Mouse (Mus musculus) MEL (cell line): ENCODE measurements around the gene H3f3a. TPM values are rescaled to one million over a fixed set of nuclear protein-coding genes. Genes with fewer than 3 reads are reported as not detected.

Experiments
- DNase-seq: peaks from one replicate; pipeline ENCODE4 v3.0.0; 2011; ENCODE audit warnings: low read depth, low spot score
- H3K27ac ChIP-seq: 2 replicates; pipeline ENCODE4 v1.5.1; 2012; ENCODE audit warnings: low read depth, mild to moderate bottlenecking, control low read depth, low read length, moderate library complexity; ENCODE audit not compliant: control insufficient read depth
- H3K27me3 ChIP-seq, 2 experiments: fragments of 150-350 bp in 1 of 2; sonication (generic) in 1 of 2; 2 replicates each; pipeline ENCODE4 v1.6.1; 2012; ENCODE audit warnings: low read length in 2 of 2, mild to moderate bottlenecking in 2 of 2, improper control_type of control experiment in 1 of 2, moderate library complexity in 1 of 2; ENCODE audit not compliant: insufficient read depth in 2 of 2, control insufficient read depth in 1 of 2
- H3K36me3 ChIP-seq, 2 experiments: 2 replicates each; pipeline ENCODE4 v1.6.1; 2012 to 2014; ENCODE audit warnings: low read length in 2 of 2, improper control_type of control experiment in 1 of 2, inconsistent platforms in 1 of 2, mild to moderate bottlenecking in 1 of 2; ENCODE audit not compliant: insufficient read depth in 2 of 2, control insufficient read depth in 1 of 2
- H3K4me1 ChIP-seq, 2 experiments: fragments of 150-350 bp in 1 of 2; sonication (generic) in 1 of 2; 2 replicates each; pipeline ENCODE4 v1.6.1; 2012; ENCODE audit warnings: low read length in 2 of 2, improper control_type of control experiment in 1 of 2, mild to moderate bottlenecking in 1 of 2; ENCODE audit not compliant: insufficient read depth in 2 of 2, control insufficient read depth in 1 of 2
- H3K4me3 ChIP-seq, 2 experiments: fragments of 150-350 bp in 1 of 2; sonication (generic) in 1 of 2; 2 replicates each; pipeline ENCODE4 v1.5.1; 2012; ENCODE audit warnings: low read depth in 2 of 2, low read length in 2 of 2, mild to moderate bottlenecking in 2 of 2, moderate library complexity in 2 of 2, control low read depth in 1 of 2, improper control_type of control experiment in 1 of 2; ENCODE audit not compliant: control insufficient read depth in 1 of 2, insufficient read depth in 1 of 2
- H3K79me2 ChIP-seq: 2 replicates; pipeline ENCODE4 v1.6.1; 2012; ENCODE audit warnings: mild to moderate bottlenecking, low read length, moderate library complexity; ENCODE audit not compliant: control insufficient read depth, poor library complexity, insufficient read depth
- H3K9ac ChIP-seq: 2 replicates; pipeline ENCODE4 v1.6.1; 2012; ENCODE audit warnings: low read depth, mild to moderate bottlenecking, control low read depth, low read length, moderate library complexity; ENCODE audit not compliant: control insufficient read depth, poor library complexity, severe bottlenecking
- H3K9me3 ChIP-seq: fragments of 150-350 bp; sonication (generic); replicated peaks from 2 replicates; pipeline ENCODE4 v1.6.1; 2012; ENCODE audit warnings: mild to moderate bottlenecking, low read length, improper control_type of control experiment, moderate library complexity; ENCODE audit not compliant: insufficient read depth
- BHLHE40 ChIP-seq: IDR thresholded peaks from 2 replicates; pipeline ENCODE4 v1.6.1; 2012; ENCODE audit warnings: low read depth, mild to moderate bottlenecking, inconsistent platforms, low read length, improper control_type of control experiment, borderline replicate concordance
- CHD2 ChIP-seq: IDR thresholded peaks from 2 replicates; pipeline ENCODE4 v1.6.1; 2011; ENCODE audit warnings: low read length, improper control_type of control experiment
- CTCF ChIP-seq, 3 experiments: IDR thresholded peaks in 2 of 3; conservative IDR thresholded peaks in 1 of 3; 2 replicates each; pipeline ENCODE4 v1.5.1; 2011 to 2012; ENCODE audit warnings: low read length in 3 of 3, low read depth in 2 of 3, mild to moderate bottlenecking in 2 of 3, improper control_type of control experiment in 1 of 3, inconsistent platforms in 1 of 3, mixed read lengths in 1 of 3, moderate library complexity in 1 of 3; ENCODE audit not compliant: control insufficient read depth in 1 of 3, insufficient read depth in 1 of 3, poor library complexity in 1 of 3, severe bottlenecking in 1 of 3
- E2F4 ChIP-seq: IDR thresholded peaks from 2 replicates; pipeline ENCODE4 v1.6.1; 2011; ENCODE audit warnings: low read depth, low read length, improper control_type of control experiment, borderline replicate concordance
- HCFC1 ChIP-seq: IDR thresholded peaks from 2 replicates; pipeline ENCODE4 v1.6.1; 2012; ENCODE audit warnings: low read depth, mild to moderate bottlenecking, inconsistent platforms, low read length, improper control_type of control experiment, moderate library complexity
- KAT2A ChIP-seq: conservative IDR thresholded peaks from 2 replicates; pipeline ENCODE4 v1.6.1; 2012; ENCODE audit warnings: low read depth, low read length, improper control_type of control experiment, inconsistent platforms
- MAFK ChIP-seq: IDR thresholded peaks from 2 replicates; pipeline ENCODE4 v1.6.1; 2011; ENCODE audit warnings: low read depth, mild to moderate bottlenecking, low read length, improper control_type of control experiment, borderline replicate concordance
- POLR2AphosphoS5 ChIP-seq: IDR thresholded peaks from 2 replicates; pipeline ENCODE4 v1.6.1; 2012; ENCODE audit warnings: low read depth, borderline replicate concordance, mild to moderate bottlenecking, inconsistent platforms, low read length, moderate library complexity, mixed read lengths
- TAL1 ChIP-seq: IDR thresholded peaks from 2 replicates; pipeline ENCODE4 v1.6.1; 2012; ENCODE audit warnings: mild to moderate bottlenecking, inconsistent platforms, low read length, moderate library complexity, mixed read lengths
- TCF12 ChIP-seq: IDR thresholded peaks from 2 replicates; pipeline ENCODE4 v1.6.1; 2014; ENCODE audit warnings: low read depth, mild to moderate bottlenecking, inconsistent platforms, low read length, improper control_type of control experiment, moderate library complexity
- USF2 ChIP-seq, 2 experiments: IDR thresholded peaks; 2 replicates each; pipeline ENCODE4 v1.6.1; 2011 to 2012; ENCODE audit warnings: improper control_type of control experiment in 2 of 2, low read length in 2 of 2, borderline replicate concordance in 1 of 2, inconsistent platforms in 1 of 2, low read depth in 1 of 2, mild to moderate bottlenecking in 1 of 2; ENCODE audit not compliant: insufficient read depth in 1 of 2
- ZC3H11A ChIP-seq: IDR thresholded peaks from 2 replicates; pipeline ENCODE4 v1.6.1; 2012; ENCODE audit warnings: low read depth, mild to moderate bottlenecking, inconsistent platforms, low read length, improper control_type of control experiment
- polyA plus RNA-seq, 2 experiments: library from polyadenylated mRNA; stranded (reverse) in 1 of 2; unstranded in 1 of 2; fragments of >175 nt in 1 of 2; fragments of >200 nt in 1 of 2; gene quantifications; 2 replicates each; pipeline versions ENCODE4 v1.2.1 to v1.2.4; 2012; ENCODE audit warnings: low replicate concordance in 2 of 2, low read depth in 1 of 2; ENCODE audit not compliant: insufficient read length in 2 of 2, insufficient read depth in 1 of 2, missing spikeins in 1 of 2
- total RNA-seq: library from RNA; depleted of rRNA; stranded (reverse); fragments of 300-350 nt; gene quantifications from 2 replicates; pipeline ENCODE4 v1.2.3, GENCODE M21; 2012; rRNA removed

The H3f3a gene
- total and polyA plus RNA-seq, 3 experiments: 265 to 903 (median 574) TPM

DNA sequence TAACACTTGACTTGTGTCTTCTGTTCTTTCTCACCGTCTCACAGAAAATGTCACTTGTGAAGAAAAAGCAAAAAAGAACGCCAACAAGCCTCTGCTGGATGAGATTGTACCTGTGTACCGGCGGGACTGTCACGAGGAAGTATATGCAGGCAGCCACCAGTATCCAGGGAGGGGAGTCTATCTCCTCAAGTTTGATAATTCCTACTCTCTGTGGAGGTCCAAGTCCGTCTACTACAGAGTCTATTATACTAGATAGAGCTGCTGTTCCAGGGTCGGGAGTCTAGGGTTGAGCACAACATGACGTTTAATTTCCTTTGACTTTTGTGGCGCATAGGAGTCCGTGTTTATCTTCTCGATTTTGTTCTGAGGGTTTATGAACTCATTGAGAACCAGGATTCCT is 61.6 kb downstream of the H3f3a start:
- Histone ChIP-seq H3K36me3 (peaks cover 0 to 17% of the 10 kb centered on the region in 2 experiments; a peak in 2 of 4 replicates), H3K79me2 (no peaks in the 10 kb centered on the region), H3K9ac (no peak overlapping the region), H3K27me3 (no peaks in the 10 kb centered on the region), H3K4me3 (no peak overlapping the region), H3K4me1 (no peaks in the 10 kb centered on the region), H3K27ac (no peak overlapping the region), H3K9me3 (no peaks in the 10 kb centered on the region)
- no peak for TF ChIP-seq HCFC1
- TF ChIP-seq BHLHE40: no peak
- no peak for TF ChIP-seq TAL1
- TF ChIP-seq USF2 (IDR thresholded peaks at IDR 0.05; ENCODE audit: borderline replicate concordance in 1 of 2, insufficient read depth in 1 of 2, low read depth in 1 of 2, low read length in 2 of 2): no peak
- no peak for TF ChIP-seq POLR2AphosphoS5
- no peak for TF ChIP-seq CTCF (IDR thresholded peaks at IDR 0.05 in 2 of 3, conservative IDR thresholded peaks at IDR 0.05 in 1 of 3; ENCODE audit: control insufficient read depth in 1 of 3, insufficient read depth in 1 of 3, low read depth in 2 of 3, low read length in 3 of 3, poor library complexity in 1 of 3, severe bottlenecking in 1 of 3)
- no peak for TF ChIP-seq E2F4
- no peak for TF ChIP-seq MAFK
- no peak for TF ChIP-seq KAT2A
- TF ChIP-seq TCF12: no peak
- TF ChIP-seq CHD2: no peak
- no peak for TF ChIP-seq ZC3H11A
- no peak for DNase-seq

Other genes starting within 250 kb of the H3f3a start
- gene Parp1, start 245.0 kb downstream of the H3f3a start, total RNA-seq: 136 and 142 TPM in 2 replicates
- 100 to 1,000 TPM; 140 to 188 TPM for gene Parp1, start 245.0 kb downstream of the H3f3a start, polyA plus RNA-seq
- 9.9 and 10.2 TPM in 2 replicates for gene Lin9, start 172.8 kb downstream of the H3f3a start, total RNA-seq
- 10 to 100 TPM in 1 of 2 experiments, not detected in 1; 11.1 TPM for gene Lin9, start 172.8 kb downstream of the H3f3a start, polyA plus RNA-seq
- not detected in 2 replicates for gene Mixl1, start 116.9 kb downstream of the H3f3a start, total RNA-seq
- gene Mixl1, start 116.9 kb downstream of the H3f3a start, polyA plus RNA-seq: not detected
- gene Acbd3, start 87.9 kb downstream of the H3f3a start, total RNA-seq: 17.4 and 17.8 TPM in 2 replicates
- 10 to 100 TPM in 1 of 2 experiments, not detected in 1; 23.2 TPM for gene Acbd3, start 87.9 kb downstream of the H3f3a start, polyA plus RNA-seq
- 31.4 and 35.5 TPM in 2 replicates for gene Sde2, start 37.2 kb upstream of the H3f3a start, total RNA-seq
- gene Sde2, start 37.2 kb upstream of the H3f3a start, polyA plus RNA-seq: 10 to 100 TPM in 1 of 2 experiments, not detected in 1; 48.0 TPM
- gene Lefty2, start 79.2 kb upstream of the H3f3a start, total RNA-seq: not detected in 2 replicates
- gene Lefty2, start 79.2 kb upstream of the H3f3a start, polyA plus RNA-seq: not detected
- gene Pycr2, start 90.3 kb upstream of the H3f3a start, total RNA-seq: 128 and 183 TPM in 2 replicates
- 100 to 1,000 TPM in 1 of 2 experiments, not detected in 1; 125 TPM for gene Pycr2, start 90.3 kb upstream of the H3f3a start, polyA plus RNA-seq
- gene Lefty1, start 121.1 kb upstream of the H3f3a start, total RNA-seq: 3.5 and 6.4 TPM in 2 replicates
- gene Lefty1, start 121.1 kb upstream of the H3f3a start, polyA plus RNA-seq: 1 to 10 TPM in 1 of 2 experiments, not detected in 1; 5.1 TPM
- gene Tmem63a, start 128.4 kb upstream of the H3f3a start, total RNA-seq: 7.5 and 7.7 TPM in 2 replicates
- gene Tmem63a, start 128.4 kb upstream of the H3f3a start, polyA plus RNA-seq: 10 to 100 TPM in 1 of 2 experiments, not detected in 1; 12.8 TPM
- 0.15 and 0.23 TPM in 2 replicates for gene Ephx1, start 207.0 kb upstream of the H3f3a start, total RNA-seq
- gene Ephx1, start 207.0 kb upstream of the H3f3a start, polyA plus RNA-seq: under 1 TPM in 1 of 2 experiments, not detected in 1; 0.39 TPM
- not detected in 2 replicates for gene 9130409I23Rik, start 237.3 kb upstream of the H3f3a start, total RNA-seq
- not detected for gene 9130409I23Rik, start 237.3 kb upstream of the H3f3a start, polyA plus RNA-seq